Mouse (Mus musculus) E14TG2a.4 (cell line): Measurements from ENCODE around the gene Dnajb13.

ENCODE experiments used
- CTCF ChIP-seq: conservative IDR thresholded peaks from 2 replicates; pipeline ENCODE4 v1.5.1; 2014; ENCODE audit warnings: low read length
- POU5F1 ChIP-seq: IDR thresholded peaks from 2 replicates; pipeline ENCODE4 v1.6.1; 2014; ENCODE audit warnings: low read length, borderline replicate concordance

DNA sequence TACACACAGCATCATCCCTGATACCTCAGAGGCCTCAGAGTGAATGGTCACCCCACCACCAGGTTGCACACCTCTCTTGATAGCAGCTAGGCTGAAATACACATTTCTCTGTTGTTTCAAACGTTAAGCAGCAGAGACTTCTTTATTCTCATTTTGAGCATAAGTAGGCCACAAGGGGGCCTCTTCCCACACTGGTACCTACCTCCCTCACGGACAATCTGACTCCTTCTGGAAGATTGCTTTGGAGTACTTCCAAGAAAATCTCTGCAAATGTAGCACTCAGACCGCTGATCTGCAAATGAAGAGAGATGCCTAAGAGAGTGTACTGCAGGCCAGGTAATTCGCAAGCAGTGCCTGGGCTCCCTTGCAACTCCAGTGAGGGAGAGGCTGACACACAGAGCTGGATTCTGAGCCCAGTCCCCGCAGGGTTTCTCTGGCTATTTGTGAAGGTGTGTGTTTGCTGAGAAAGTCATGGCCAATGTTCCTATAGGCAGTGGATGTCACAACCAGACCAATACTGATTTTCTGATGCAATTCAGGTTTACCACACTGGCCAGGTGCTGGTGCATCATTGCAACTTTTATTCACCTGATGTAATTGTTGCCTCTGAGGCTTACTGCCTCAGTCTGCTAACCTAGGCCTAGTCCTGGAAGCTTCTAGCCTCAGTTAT, 35.7 kb upstream of the Dnajb13 start:
- TF ChIP-seq CTCF (peak; percentile 35), POU5F1 (no peak)
